Mouse (Mus musculus) heart, adult 2 months (tissue): ENCODE measurements around the gene Fat2.

ENCODE experiments used
- CTCF ChIP-seq: fragments of 200-600 bp; IDR thresholded peaks from 2 replicates; pipeline ENCODE4 v1.8.1; 2022; ENCODE audit warnings: antibody characterized with exemption, mild to moderate bottlenecking, moderate library complexity
- EP300 ChIP-seq: fragments of 200-500 bp; IDR thresholded peaks from 2 replicates; pipeline ENCODE4 v1.6.1; 2011; ENCODE audit warnings: low read depth, low read length, control low read depth; ENCODE audit not compliant: insufficient read depth
- POLR2A ChIP-seq: fragments of 200-500 bp; IDR thresholded peaks from 2 replicates; pipeline ENCODE4 v1.6.1; 2011; ENCODE audit warnings: mild to moderate bottlenecking, low read depth, low read length, control low read depth; ENCODE audit not compliant: insufficient read depth

DNA sequence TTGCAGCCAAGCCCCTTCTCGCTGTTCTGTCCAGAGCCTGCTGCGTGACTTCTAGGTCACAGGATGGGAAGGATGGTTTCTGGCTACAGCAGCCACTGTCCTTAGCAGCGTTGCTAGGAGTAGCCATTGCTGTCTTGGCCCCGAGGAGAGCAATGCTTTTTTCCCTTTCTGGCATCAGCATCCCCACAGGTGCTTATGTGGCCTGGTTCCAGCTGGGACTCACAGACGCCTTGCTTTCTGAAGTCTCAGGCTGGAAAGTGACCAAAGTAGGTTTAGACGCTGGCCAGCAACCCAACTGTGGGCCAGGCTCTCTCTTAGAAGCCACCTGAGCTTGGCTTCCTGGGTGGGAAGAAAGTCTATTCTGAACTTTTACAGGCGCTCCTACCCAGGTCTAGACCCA lies 102.1 kb downstream of the Fat2 start:
- TF ChIP-seq POLR2A (no peak), CTCF (no peak), EP300 (no peak)
